Mouse (Mus musculus) urinary bladder, postnatal 36 days (tissue): ENCODE measurements at regions not wholly inside any gene's neighbourhood (a gene's known extent, or its start where the extent isn't known, plus 50 kb on each side); places are given as distances from the start of the nearest gene placed in this dataset.

Experiments used
- DNase-seq, 2 experiments: peaks; one replicate each; pipeline ENCODE4 v3.0.0; 2022; ENCODE audit warnings: low spot score in 2 of 2, mixed read lengths in 1 of 2

GRCm38 (mm10) chr13:44398613-44399369 is 330.5 kb upstream of the Jarid2 start:
- no peak for DNase-seq

- no peak for DNase-seq
Observed at GRCm38 (mm10) chr13:44399370-44399685, 329.9 kb upstream of the Jarid2 start.

GRCm38 (mm10) chr13:44399831-44400321 is 329.4 kb upstream of the Jarid2 start:
- no peak for DNase-seq

- no peak for DNase-seq
Observed at GRCm38 (mm10) chr13:44404010-44404575, 325.2 kb upstream of the Jarid2 start.

- no peak for DNase-seq
Observed at GRCm38 (mm10) chr13:44407307-44407706, 322.0 kb upstream of the Jarid2 start.

GRCm38 (mm10) chr13:44408619-44408959 is 320.7 kb upstream of the Jarid2 start:
- no peak for DNase-seq

GRCm38 (mm10) chr13:44408960-44409719 is 320.1 kb upstream of the Jarid2 start:
- peak in 1 of 2 experiments; percentile 72 for DNase-seq

GRCm38 (mm10) chr13:44409720-44410047 is 319.6 kb upstream of the Jarid2 start:
- no peak for DNase-seq

GRCm38 (mm10) chr13:44411781-44412496 is 317.3 kb upstream of the Jarid2 start:
- no peak for DNase-seq

GRCm38 (mm10) chr13:44413305-44413704 is 316.0 kb upstream of the Jarid2 start:
- DNase-seq, result no peak

GRCm38 (mm10) chr13:44415971-44416370 is 313.3 kb upstream of the Jarid2 start:
- peak in 1 of 2 experiments; percentile 49 for DNase-seq

GRCm38 (mm10) chr13:44416986-44417385 is 312.3 kb upstream of the Jarid2 start:
- no peak for DNase-seq

- DNase-seq, result no peak
Observed at GRCm38 (mm10) chr13:44419056-44419455, 310.2 kb upstream of the Jarid2 start.

- DNase-seq, result peak in 1 of 2 experiments; percentile 25
Observed at GRCm38 (mm10) chr13:44419472-44420226, 309.6 kb upstream of the Jarid2 start.

GRCm38 (mm10) chr13:44420227-44420592 is 309.1 kb upstream of the Jarid2 start:
- DNase-seq, result no peak

GRCm38 (mm10) chr13:44420941-44421340 is 308.3 kb upstream of the Jarid2 start:
- no peak for DNase-seq

GRCm38 (mm10) chr13:44421426-44421825 is 307.8 kb upstream of the Jarid2 start:
- DNase-seq, result no peak

GRCm38 (mm10) chr13:44421922-44422321 is 307.4 kb upstream of the Jarid2 start:
- DNase-seq, result no peak

GRCm38 (mm10) chr13:44430492-44430891 is 298.8 kb upstream of the Jarid2 start:
- DNase-seq, result no peak

- DNase-seq, result no peak
Observed at GRCm38 (mm10) chr13:44437709-44438108, 291.6 kb upstream of the Jarid2 start.

- no peak for DNase-seq
Observed at GRCm38 (mm10) chr13:44441061-44441460, 288.2 kb upstream of the Jarid2 start.
